Mouse (Mus musculus) urinary bladder, adult 18-20 months (tissue): ENCODE results near the gene Cpxm1.
A peak's percentile ranks its signal among the peaks of the same experiment; 100 is the strongest.

Experiments
- DNase-seq, 2 experiments: peaks; one replicate each; pipeline ENCODE4 v3.0.0; 2022; ENCODE audit warnings: low spot score in 2 of 2, mixed read lengths in 2 of 2

The Cpxm1 gene

GRCm38 (mm10) chr2:130397186-130397985 lies at the start of gene Cpxm1:
Gene Cpxm1 (minus strand): TSS chr2:130397574.
- no peak for DNase-seq

- no peak for DNase-seq
These were observed 44.8 kb upstream of the Cpxm1 start for GRCm38 (mm10) chr2:130442162-130442561.

GRCm38 (mm10) chr2:130439840-130440480 lies 42.6 kb upstream of the Cpxm1 start:
- no peak for DNase-seq

- DNase-seq = no peak
These were observed 41.5 kb upstream of the Cpxm1 start for GRCm38 (mm10) chr2:130438861-130439260.

GRCm38 (mm10) chr2:130436769-130437168 lies 39.4 kb upstream of the Cpxm1 start:
- no peak for DNase-seq

GRCm38 (mm10) chr2:130433152-130433551 lies 35.8 kb upstream of the Cpxm1 start:
- DNase-seq = no peak

GRCm38 (mm10) chr2:130432157-130432556 lies 34.8 kb upstream of the Cpxm1 start:
- DNase-seq = no peak

GRCm38 (mm10) chr2:130430484-130430883 lies 33.1 kb upstream of the Cpxm1 start:
- DNase-seq = no peak

GRCm38 (mm10) chr2:130429851-130430250 lies 32.5 kb upstream of the Cpxm1 start:
- DNase-seq = no peak

- DNase-seq = no peak
These were observed 27.7 kb upstream of the Cpxm1 start for GRCm38 (mm10) chr2:130425112-130425511.

GRCm38 (mm10) chr2:130424126-130424853 lies 26.9 kb upstream of the Cpxm1 start, which contains the start of the genes Vps16 and Pced1a:
Gene Vps16 (plus strand): TSS chr2:130424339.
Gene Pced1a (minus strand): TSS chr2:130424701.
- peak in 1 of 2 experiments; percentile 91 for DNase-seq

- DNase-seq = peak; percentile 53 to 92
These were observed 26.2 kb upstream of the Cpxm1 start for GRCm38 (mm10) chr2:130423397-130424125.

- no peak for DNase-seq
These were observed 24.6 kb upstream of the Cpxm1 start for GRCm38 (mm10) chr2:130421781-130422620.

GRCm38 (mm10) chr2:130414094-130414856 lies 16.9 kb upstream of the Cpxm1 start:
- no peak for DNase-seq

- no peak for DNase-seq
These were observed 15.4 kb upstream of the Cpxm1 start for GRCm38 (mm10) chr2:130412775-130413174.

- peak; percentile 73 to 75 for DNase-seq
These were observed 14.5 kb upstream of the Cpxm1 start for GRCm38 (mm10) chr2:130411558-130412495.

- no peak for DNase-seq
These were observed 10.8 kb upstream of the Cpxm1 start for GRCm38 (mm10) chr2:130408194-130408593.

GRCm38 (mm10) chr2:130406178-130406577 lies 8.8 kb upstream of the Cpxm1 start, which contains the start of gene Tmem239:
Gene Tmem239 (plus strand): TSS chr2:130406478.
- DNase-seq = no peak

GRCm38 (mm10) chr2:130404939-130405338 lies 7.6 kb upstream of the Cpxm1 start, which contains the start of the genes Gm28372 and 1700020A23Rik:
Gene Gm28372 (plus strand): TSS chr2:130405239.
Gene 1700020A23Rik (plus strand): TSS chr2:130405259.
- no peak for DNase-seq
